Comparison of ENCODE assay signal across 8 mouse cellular contexts in genomic region chr2:155276195-155276594, GRCm38 (mm10). TPM values are rescaled to one million over a fixed set of nuclear protein-coding genes. Genes with fewer than 3 reads are reported as not detected.
A peak's percentile ranks its signal among the peaks of the same experiment; 100 is the strongest.
DNase-seq lines count a peak whose midpoint lies in the region; ATAC-seq and TF ChIP-seq lines count a peak whose summit lies in the region.

Map1lc3a (plus strand) TSS chr2:155276297.

- no peak for TF ChIP-seq CTCF in E14TG2a.4 (conservative IDR thresholded peaks at IDR 0.05; ENCODE audit: low read length)
- no peak for TF ChIP-seq CTCF in liver, postnatal 0 days (IDR thresholded peaks at IDR 0.05; ENCODE audit: low read depth)

- 1% methylated on average over 44 of the region's 47 CpGs for WGBS in forebrain, embryonic 13.5 days
- 1% methylated on average over 47 of the region's 47 CpGs for WGBS in large intestine, adult 2 months
- under 1% methylated on average over 47 of the region's 47 CpGs for WGBS in liver, postnatal 0 days (ENCODE audit: insufficient replicate concordance)
- WGBS in neural tube, embryonic 14.5 days: under 1% methylated on average over 47 of the region's 47 CpGs

- DNase-seq in c-Kit-positive CD71-positive TER-119-positive erythroid progenitor cells, embryonic 14.5 days (ENCODE audit: low spot score): peak; percentile 96
- peak; percentile 98 for DNase-seq in heart, postnatal 10 days
- DNase-seq in large intestine, adult 2 months (ENCODE audit: low read depth, low spot score): peak; percentile 80
- DNase-seq in liver, postnatal 0 days: peak; percentile 95
- DNase-seq in testis, postnatal 10 days (ENCODE audit: low spot score): peak; percentile 98

- H3K4me3 ChIP-seq in E14TG2a.4 (replicated peaks; ENCODE audit: low read length): peak within 1 kb of the TSS; percentile 99
- peak within 1 kb of the TSS; percentile 73 for H3K4me3 ChIP-seq in forebrain, embryonic 13.5 days
- H3K4me3 ChIP-seq in liver, postnatal 0 days (ENCODE audit: low read depth, low read length): peak within 1 kb of the TSS; percentile 81
- H3K4me3 ChIP-seq in neural tube, embryonic 14.5 days (ENCODE audit: low read depth, low read length): peak within 1 kb of the TSS; percentile 97

- H3K36me3 ChIP-seq in E14TG2a.4 (ENCODE audit: insufficient read depth, low read length): peaks cover 18% of the 10 kb centered on the region
- peaks cover 30% of the 10 kb centered on the region for H3K36me3 ChIP-seq in forebrain, embryonic 13.5 days (ENCODE audit: poor library complexity, severe bottlenecking)
- no peaks in the 10 kb centered on the region for H3K36me3 ChIP-seq in liver, postnatal 0 days (replicated peaks; ENCODE audit: insufficient read depth, low read length)
- H3K36me3 ChIP-seq in neural tube, embryonic 14.5 days (ENCODE audit: control insufficient read depth, insufficient read depth, low read length): 0 out of 2 replicates have a peak, but pooled peaks cover 3% of the 10 kb centered on the region

- peak; percentile 95 for ATAC-seq in forebrain, embryonic 13.5 days
- ATAC-seq in liver, postnatal 0 days: peak; percentile 94
- peak; percentile 94 for ATAC-seq in neural tube, embryonic 14.5 days (ENCODE audit: low read depth)

- intact Hi-C loops in heart, postnatal 10 days (cut with DNase I): loop anchor here (5.0 kb wide), 1 partner anchor 106 kb away; the partner anchor contains the start of gene Trp53inp2

- H3K27me3 ChIP-seq in E14TG2a.4 (ENCODE audit: insufficient read depth, low read length): no peaks in the 10 kb centered on the region
- H3K27me3 ChIP-seq in forebrain, embryonic 13.5 days: no peaks in the 10 kb centered on the region
- no peaks in the 10 kb centered on the region for H3K27me3 ChIP-seq in liver, postnatal 0 days (ENCODE audit: insufficient read depth, low read length)
- H3K27me3 ChIP-seq in neural tube, embryonic 14.5 days (ENCODE audit: control insufficient read depth, insufficient read depth, low read length): no peaks in the 10 kb centered on the region

- TF ChIP-seq EP300 in liver, postnatal 0 days (IDR thresholded peaks at IDR 0.05; ENCODE audit: low read depth): no peak

- peak within 1 kb of the TSS; percentile 84 for H3K9ac ChIP-seq in forebrain, embryonic 13.5 days
- H3K9ac ChIP-seq in liver, postnatal 0 days (replicated peaks): peak within 1 kb of the TSS; percentile 74
- H3K9ac ChIP-seq in neural tube, embryonic 14.5 days (replicated peaks; ENCODE audit: low read depth, low read length): peak within 1 kb of the TSS; percentile 90

- H3K9me3 ChIP-seq in E14TG2a.4 (ENCODE audit: low read length): no peaks in the 10 kb centered on the region
- no peaks in the 10 kb centered on the region for H3K9me3 ChIP-seq in forebrain, embryonic 13.5 days (replicated peaks)
- H3K9me3 ChIP-seq in liver, postnatal 0 days (ENCODE audit: low read length): no peaks in the 10 kb centered on the region
- no peaks in the 10 kb centered on the region for H3K9me3 ChIP-seq in neural tube, embryonic 14.5 days (ENCODE audit: control insufficient read depth, low read length)

- peak within 1 kb of the TSS; percentile 77 for H3K4me2 ChIP-seq in forebrain, embryonic 13.5 days
- H3K4me2 ChIP-seq in liver, postnatal 0 days (ENCODE audit: low read depth, low read length): peak within 1 kb of the TSS; percentile 85
- peak within 1 kb of the TSS; percentile 85 for H3K4me2 ChIP-seq in neural tube, embryonic 14.5 days (ENCODE audit: low read depth, low read length)

- peaks cover 19% of the 10 kb centered on the region for H3K4me1 ChIP-seq in E14TG2a.4 (replicated peaks; ENCODE audit: low read depth, low read length)
- peaks cover 9% of the 10 kb centered on the region for H3K4me1 ChIP-seq in forebrain, embryonic 13.5 days
- peaks cover 7% of the 10 kb centered on the region for H3K4me1 ChIP-seq in liver, postnatal 0 days (ENCODE audit: insufficient read depth)
- peaks cover 7% of the 10 kb centered on the region; the same call in 1 of the 2 replicates for H3K4me1 ChIP-seq in neural tube, embryonic 14.5 days (ENCODE audit: control insufficient read depth, insufficient read depth, low read length)

- H3K27ac ChIP-seq in forebrain, embryonic 13.5 days: peak within 1 kb of the TSS; percentile 49
- H3K27ac ChIP-seq in liver, postnatal 0 days (ENCODE audit: low read depth): peak within 1 kb of the TSS; percentile 80
- H3K27ac ChIP-seq in neural tube, embryonic 14.5 days (ENCODE audit: low read depth, low read length): peak within 1 kb of the TSS; percentile 93

RNA-seq across cellular contexts. Expression of gene Map1lc3a, which starts in this region (rescaled TPM):
- polyA plus RNA-seq in forebrain, embryonic 13.5 days (2015; fragmentation: Nextera tagmentation; extraction: Ambion mirVana): 209 and 234 TPM in 2 replicates
- 100 to 1,000 TPM; 594 to 650 TPM for total RNA-seq in heart, postnatal 10 days (2021)
- 75.9 and 92.6 TPM in 2 replicates for polyA plus RNA-seq in large intestine, adult 2 months (2012; rRNA removed)
- 68.0 and 83.2 TPM in 2 replicates for polyA plus RNA-seq in liver, postnatal 0 days (2015; fragmentation: Nextera tagmentation; extraction: Ambion mirVana)
- polyA plus RNA-seq in neural tube, embryonic 14.5 days (2014; fragmentation: Nextera tagmentation; extraction: Ambion mirVana): 536 and 680 TPM in 2 replicates

Comparison
In these comparisons a context has a peak if more than half of its experiments do, and no peak if none do; other contexts are left out.
1. Peak in every context shown above with its lines: DNase-seq, ATAC-seq, H3K4me3 ChIP-seq and H3K27ac ChIP-seq.